Mouse (Mus musculus) hindbrain, postnatal 0 days (tissue): ENCODE measurements at regions not wholly inside any gene's neighbourhood (a gene's known extent, or its start where the extent isn't known, plus 50 kb on each side); places are given as distances from the start of the nearest gene placed in this dataset.
A peak's percentile ranks its signal among the peaks of the same experiment; 100 is the strongest.

Experiments used
- ATAC-seq: fragments of 200-750 bp; cut with Nextera tagmentation; 2 replicates; pipeline ENCODE4 v1.8.0; 2017; ENCODE audit warnings: mild to moderate bottlenecking, moderate TSS enrichment, moderate library complexity
- DNase-seq: peaks from one replicate; pipeline ENCODE4 v3.0.0-alpha.2; 2015; ENCODE audit warnings: low spot score
- H3K27ac ChIP-seq: fragments of 300-500 bp; sonication (generic); 2 replicates; pipeline ENCODE4 v1.5.1; 2014; ENCODE audit warnings: mild to moderate bottlenecking
- H3K27me3 ChIP-seq: fragments of 300-500 bp; sonication (generic); 2 replicates; pipeline ENCODE4 v1.6.1; 2014; ENCODE audit warnings: low read length, mixed read lengths; ENCODE audit not compliant: insufficient read depth
- H3K36me3 ChIP-seq: fragments of 300-500 bp; sonication (generic); 2 replicates; pipeline ENCODE4 v1.6.1; 2014; ENCODE audit warnings: low read length, mixed read lengths; ENCODE audit not compliant: insufficient read depth
- H3K4me1 ChIP-seq: fragments of 300-500 bp; sonication (generic); 2 replicates; pipeline ENCODE4 v1.6.1; 2014; ENCODE audit warnings: antibody characterized with exemption, low read length, mixed read lengths; ENCODE audit not compliant: insufficient read depth
- H3K4me2 ChIP-seq: fragments of 300-500 bp; sonication (generic); 2 replicates; pipeline ENCODE4 v1.6.1; 2014; ENCODE audit warnings: low read depth, mild to moderate bottlenecking, low read length, moderate library complexity, mixed read lengths
- H3K4me3 ChIP-seq: fragments of 300-500 bp; sonication (generic); 2 replicates; pipeline ENCODE4 v1.5.1; 2014; ENCODE audit warnings: low read length
- H3K9ac ChIP-seq: fragments of 300-500 bp; sonication (generic); replicated peaks from 2 replicates; pipeline ENCODE4 v1.6.1; 2014; ENCODE audit warnings: mild to moderate bottlenecking, low read length, moderate library complexity, mixed read lengths
- H3K9me3 ChIP-seq: fragments of 300-500 bp; sonication (generic); 2 replicates; pipeline ENCODE4 v1.6.1; 2016; ENCODE audit warnings: low read length, mixed read lengths
- CTCF ChIP-seq: IDR thresholded peaks from 2 replicates; pipeline ENCODE4 v1.5.1; 2016; ENCODE audit warnings: antibody characterized with exemption, control low read depth, low read depth
- WGBS: fragments of 180-500 bp; shearing (Covaris S2); extraction: QIAGEN DNeasy Blood & Tissue Kit; methylation state at CpG from one replicate; pipeline ENCODE4 v1.1.7; 2014; 5-methylcytosine and 5-hydroxymethylcytosine counted together

- H3K4me3 ChIP-seq: no peak overlapping the region
- H3K4me2 ChIP-seq: no peak overlapping the region
- no peak for TF ChIP-seq CTCF
- H3K27ac ChIP-seq: no peak overlapping the region
- WGBS: 91% methylated on average over 3 of the region's 3 CpGs
- H3K9ac ChIP-seq: no peak overlapping the region
- DNase-seq (no peak), ATAC-seq (no peak)
- H3K27me3 ChIP-seq: no peaks in the 10 kb centered on the region
- peaks cover 4% of the 10 kb centered on the region; the same call in 1 of the 2 replicates for H3K4me1 ChIP-seq
- H3K36me3 ChIP-seq: no peaks in the 10 kb centered on the region
- H3K9me3 ChIP-seq: no peaks in the 10 kb centered on the region
Measured at GRCm38 (mm10) chr10:23450997-23451396, 100.4 kb upstream of the Eya4 start.

- Histone ChIP-seq H3K4me2 (no peak overlapping the region), H3K27ac (no peak overlapping the region), H3K4me1 (peaks cover 4% of the 10 kb centered on the region; the same call in 1 of the 2 replicates), H3K9me3 (no peaks in the 10 kb centered on the region), H3K4me3 (no peak overlapping the region), H3K9ac (no peak overlapping the region), H3K36me3 (no peaks in the 10 kb centered on the region), H3K27me3 (no peaks in the 10 kb centered on the region)
- ATAC-seq: no peak
- no peak for TF ChIP-seq CTCF
- no peak for DNase-seq
- 95% methylated on average over 3 of the region's 3 CpGs for WGBS
Measured at GRCm38 (mm10) chr10:23450647-23450979, 100.0 kb upstream of the Eya4 start.

DNA sequence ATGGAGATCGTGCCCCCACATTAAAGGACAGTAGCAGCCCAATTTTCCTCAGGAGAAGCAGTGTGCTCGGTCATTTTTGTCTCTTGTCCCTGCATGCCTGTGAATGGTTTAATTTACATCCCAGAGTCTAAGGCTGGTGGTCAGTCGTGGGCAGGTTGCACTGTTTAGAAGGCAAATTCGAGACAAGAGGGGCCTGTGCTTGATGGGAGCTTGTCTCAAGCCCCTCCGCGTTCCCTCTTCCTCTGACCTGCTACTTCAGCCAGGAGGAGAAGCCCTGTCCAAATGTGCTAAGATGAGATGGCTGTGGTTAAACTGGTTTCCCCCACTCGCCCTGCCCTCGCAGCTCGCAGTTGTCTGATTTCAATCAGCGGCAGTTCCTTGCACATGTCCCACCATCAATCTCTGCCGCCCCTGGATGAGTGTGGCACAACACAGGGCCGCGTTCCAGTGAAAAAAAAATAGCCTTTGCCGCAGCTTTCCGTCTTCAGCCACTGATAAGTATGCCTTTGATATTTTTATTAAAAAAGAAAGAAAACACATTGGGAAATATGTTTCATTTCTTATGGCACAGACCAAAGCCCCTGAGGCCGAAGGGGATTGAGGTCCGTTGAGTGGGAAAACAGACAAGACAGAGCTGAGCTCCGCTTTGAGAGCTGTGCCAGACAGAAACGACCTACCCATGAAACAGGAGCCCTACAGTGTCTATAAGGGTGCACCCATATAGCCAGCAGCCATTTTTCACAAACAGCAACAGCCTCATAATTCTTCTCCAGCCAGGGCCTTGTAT, 99.5 kb upstream of the Eya4 start:
- Histone ChIP-seq H3K9ac (no peak overlapping the region), H3K4me2 (peak overlapping the region; percentile 42), H3K27ac (no peak overlapping the region), H3K9me3 (no peaks in the 10 kb centered on the region), H3K4me3 (no peak overlapping the region), H3K36me3 (no peaks in the 10 kb centered on the region), H3K27me3 (no peaks in the 10 kb centered on the region), H3K4me1 (peaks cover 4% of the 10 kb centered on the region; the same call in 1 of the 2 replicates)
- DNase-seq (no peak), ATAC-seq (no peak)
- TF ChIP-seq CTCF: no peak
- WGBS: 55% methylated on average over 19 of the region's 19 CpGs

- ATAC-seq: peak; percentile 56; the same call in 1 of the 2 replicates
- Histone ChIP-seq H3K9me3 (no peaks in the 10 kb centered on the region), H3K36me3 (no peaks in the 10 kb centered on the region), H3K27me3 (no peaks in the 10 kb centered on the region), H3K4me1 (peaks cover 4% of the 10 kb centered on the region; the same call in 1 of the 2 replicates), H3K9ac (no peak overlapping the region), H3K27ac (no peak overlapping the region), H3K4me3 (no peak overlapping the region), H3K4me2 (peak overlapping the region; percentile 42)
- 43% methylated on average over 16 of the region's 16 CpGs for WGBS
- DNase-seq: no peak
- no peak for TF ChIP-seq CTCF
Measured at GRCm38 (mm10) chr10:23448976-23449859, 98.6 kb upstream of the Eya4 start.

DNA sequence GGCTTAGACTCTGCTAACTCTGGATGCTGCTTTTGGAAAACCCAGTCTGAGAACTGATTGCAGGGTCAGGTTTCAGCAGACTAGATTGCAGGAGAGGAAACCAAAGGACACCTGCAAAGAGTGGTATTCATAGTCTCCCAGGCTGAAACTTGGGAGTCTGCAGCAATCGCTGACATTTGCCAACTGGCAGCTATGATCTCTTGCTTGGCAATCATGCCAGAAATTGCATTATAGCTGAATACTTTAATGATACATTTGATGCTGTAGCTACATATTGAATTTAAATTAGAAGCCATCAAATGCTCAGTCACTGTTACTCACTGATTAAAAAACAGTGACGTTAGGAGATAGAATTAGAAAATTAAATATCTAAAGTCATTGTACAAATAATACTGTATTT, 79.8 kb upstream of the Eya4 start:
- H3K9me3 ChIP-seq: no peaks in the 10 kb centered on the region
- no peaks in the 10 kb centered on the region for H3K27me3 ChIP-seq
- no peak overlapping the region for H3K4me3 ChIP-seq
- no peak overlapping the region for H3K4me2 ChIP-seq
- H3K27ac ChIP-seq: no peak overlapping the region
- WGBS: 45% methylated on average over 2 of the region's 2 CpGs
- H3K36me3 ChIP-seq: no peaks in the 10 kb centered on the region
- no peak for TF ChIP-seq CTCF
- no peak overlapping the region for H3K9ac ChIP-seq
- no peaks in the 10 kb centered on the region for H3K4me1 ChIP-seq
- no peak for DNase-seq
- no peak for ATAC-seq

- no peak overlapping the region for H3K4me3 ChIP-seq
- DNase-seq (peak; percentile 11), ATAC-seq (peak; percentile 76)
- no peak overlapping the region for H3K27ac ChIP-seq
- no peak for TF ChIP-seq CTCF
- no peaks in the 10 kb centered on the region for H3K9me3 ChIP-seq
- WGBS: 31% methylated on average over 7 of the region's 7 CpGs
- no peak overlapping the region for H3K9ac ChIP-seq
- H3K36me3 ChIP-seq: no peaks in the 10 kb centered on the region
- H3K4me2 ChIP-seq: no peak overlapping the region
- no peaks in the 10 kb centered on the region for H3K4me1 ChIP-seq
- H3K27me3 ChIP-seq: no peaks in the 10 kb centered on the region
Measured at GRCm38 (mm10) chr10:23413794-23414518, 63.4 kb upstream of the Eya4 start.
